Mouse (Mus musculus) heart, postnatal 36 days (tissue): ENCODE data around the gene Topaz1. TPM values are rescaled to one million over a fixed set of nuclear protein-coding genes. Genes with fewer than 3 reads are reported as not detected.
A peak's percentile ranks its signal among the peaks of the same experiment; 100 is the strongest.

ENCODE experiments used
- DNase-seq, 2 experiments: peaks; one replicate each; pipeline ENCODE4 v3.0.0; 2021 to 2022
- intact Hi-C: fragments of 180-260 bp; cut with DNase I; formaldehyde crosslinking; loops from one replicate; pipeline ENCODE4 v1.15.1; 2025
- total RNA-seq, 2 experiments: library from RNA; stranded (reverse); gene quantifications; 2 replicates each; pipeline ENCODE4 v1.2.3; 2021

Topaz1 gene
- total RNA-seq = not detected

- no peak for DNase-seq
- intact Hi-C loops = no loop called here
Observed at GRCm38 (mm10) chr9:122747060-122747459, at the start of gene Topaz1. Topaz1 (plus strand) TSS chr9:122747346.

GRCm38 (mm10) chr9:122701817-122702216 lies 45.3 kb upstream of the Topaz1 start:
- DNase-seq = peak; percentile 14 to 21
- intact Hi-C loops = no loop called here

GRCm38 (mm10) chr9:122713836-122714235 lies 33.3 kb upstream of the Topaz1 start:
- no peak for DNase-seq
- intact Hi-C loops = no loop called here

- intact Hi-C loops = no loop called here
- DNase-seq = no peak
Observed at GRCm38 (mm10) chr9:122715046-122715445, 32.1 kb upstream of the Topaz1 start.

GRCm38 (mm10) chr9:122716131-122716921 lies 30.8 kb upstream of the Topaz1 start:
- intact Hi-C loops = no loop called here
- DNase-seq = no peak

- intact Hi-C loops = no loop called here
- no peak for DNase-seq
Observed at GRCm38 (mm10) chr9:122722296-122722695, 24.9 kb upstream of the Topaz1 start.

- DNase-seq = no peak
- intact Hi-C loops = no loop called here
Observed at GRCm38 (mm10) chr9:122725046-122725765, 21.9 kb upstream of the Topaz1 start.

GRCm38 (mm10) chr9:122729500-122729899 lies 17.6 kb upstream of the Topaz1 start:
- peak; percentile 15 to 23 for DNase-seq
- intact Hi-C loops = loop anchor here (2.0 kb wide), 2 partner anchors 115 to 307 kb away; no protein-coding TSS in a partner anchor

- intact Hi-C loops = loop anchor here (10.0 kb wide), 2 partner anchors 343 to 423 kb away; partner anchors contain the start of gene Clec3b
- no peak for DNase-seq
Observed at GRCm38 (mm10) chr9:122732126-122732810, 14.9 kb upstream of the Topaz1 start.

GRCm38 (mm10) chr9:122733222-122733621 lies 13.9 kb upstream of the Topaz1 start:
- intact Hi-C loops = loop anchor here (10.0 kb wide), 2 partner anchors 342 to 422 kb away; partner anchors contain the start of gene Clec3b
- no peak for DNase-seq

GRCm38 (mm10) chr9:122734934-122735333 lies 12.2 kb upstream of the Topaz1 start:
- no peak for DNase-seq
- intact Hi-C loops = loop anchor here (5.0 to 10.0 kb wide), 5 partner anchors 217 to 702 kb away; partner anchors contain the start of genes 1110059G10Rik, Clec3b, Exosc7 and Kif15

- intact Hi-C loops = loop anchor here (1.0 to 10.0 kb wide), 6 partner anchors 216 to 701 kb away; partner anchors contain the start of genes 1110059G10Rik, Clec3b, Exosc7 and Kif15
- no peak for DNase-seq
Observed at GRCm38 (mm10) chr9:122736001-122736400, 11.1 kb upstream of the Topaz1 start.

- peak; percentile 52 to 55 for DNase-seq
- intact Hi-C loops = loop anchor here (1.0 to 10.0 kb wide), 6 partner anchors 216 to 701 kb away; partner anchors contain the start of genes 1110059G10Rik, Clec3b, Exosc7 and Kif15
Observed at GRCm38 (mm10) chr9:122736742-122737141, 10.4 kb upstream of the Topaz1 start.

- intact Hi-C loops = no loop called here
- no peak for DNase-seq
Observed at GRCm38 (mm10) chr9:122745879-122746278, 1.3 kb upstream of the Topaz1 start.

- intact Hi-C loops = no loop called here
- DNase-seq = no peak
Observed at GRCm38 (mm10) chr9:122757614-122758013, 10.5 kb downstream of the Topaz1 start.

- no peak for DNase-seq
- intact Hi-C loops = no loop called here
Observed at GRCm38 (mm10) chr9:122760111-122760510, 13.0 kb downstream of the Topaz1 start.

GRCm38 (mm10) chr9:122785231-122785630 lies 38.1 kb downstream of the Topaz1 start:
- intact Hi-C loops = no loop called here
- DNase-seq = no peak

- DNase-seq = no peak
- intact Hi-C loops = no loop called here
Observed at GRCm38 (mm10) chr9:122786534-122786933, 39.4 kb downstream of the Topaz1 start.

GRCm38 (mm10) chr9:122805053-122805844 lies 58.1 kb downstream of the Topaz1 start, which contains the start of gene Tcaim:
Tcaim (plus strand) TSS chr9:122805539.
- intact Hi-C loops = loop anchor here (2.0 to 10.0 kb wide), 3 partner anchors 57 to 950 kb away; partner anchors contain the start of genes 1110059G10Rik, Higd1a and Kif15
- DNase-seq = peak; percentile 88 to 95
